Mouse (Mus musculus) lung, adult 18-20 months (tissue): ENCODE results near the gene Ccp110.

ENCODE experiments used
- DNase-seq, 2 experiments: peaks; one replicate each; pipeline ENCODE4 v3.0.0; 2022; ENCODE audit warnings: mixed read lengths in 2 of 2

Ccp110 gene

DNA sequence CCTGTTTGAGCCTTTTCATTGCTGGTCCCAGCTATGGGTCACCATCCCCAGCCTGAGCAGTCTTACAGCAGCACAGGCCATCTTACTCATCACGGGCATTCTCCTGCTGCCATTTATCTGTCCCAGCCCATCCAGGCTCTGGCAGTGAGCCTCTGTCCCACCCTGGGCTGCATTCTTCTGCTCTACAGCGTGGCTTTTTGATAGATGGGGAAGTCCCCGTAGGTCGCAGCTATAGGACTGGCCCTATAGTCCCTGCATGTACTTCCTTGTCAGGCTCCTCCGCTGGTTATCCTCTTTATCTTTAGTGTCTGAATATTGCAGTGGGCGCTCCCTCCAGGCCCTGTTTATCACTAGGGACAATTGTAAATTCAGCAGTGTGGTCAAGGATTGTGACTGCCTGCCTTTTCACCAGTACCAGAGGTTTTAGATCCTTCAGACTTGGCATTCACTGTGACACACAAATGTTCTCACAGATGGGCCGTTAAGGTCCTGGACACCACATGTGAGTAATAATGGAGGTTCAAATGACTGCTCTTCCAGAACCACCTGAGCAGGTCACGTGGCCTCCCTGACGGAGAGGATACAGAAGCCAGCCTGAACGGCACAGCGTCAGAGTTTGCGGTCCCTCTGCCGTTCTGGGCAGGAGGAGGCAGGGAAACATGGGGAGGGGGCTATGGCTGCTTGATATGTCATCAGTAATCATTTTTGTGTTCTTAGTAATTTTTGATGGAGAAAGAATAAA is 16.7 kb downstream of the Ccp110 start:
- DNase-seq: no peak

GRCm38 (mm10) chr7:118731781-118732180 is 19.4 kb downstream of the Ccp110 start:
- no peak for DNase-seq

DNA sequence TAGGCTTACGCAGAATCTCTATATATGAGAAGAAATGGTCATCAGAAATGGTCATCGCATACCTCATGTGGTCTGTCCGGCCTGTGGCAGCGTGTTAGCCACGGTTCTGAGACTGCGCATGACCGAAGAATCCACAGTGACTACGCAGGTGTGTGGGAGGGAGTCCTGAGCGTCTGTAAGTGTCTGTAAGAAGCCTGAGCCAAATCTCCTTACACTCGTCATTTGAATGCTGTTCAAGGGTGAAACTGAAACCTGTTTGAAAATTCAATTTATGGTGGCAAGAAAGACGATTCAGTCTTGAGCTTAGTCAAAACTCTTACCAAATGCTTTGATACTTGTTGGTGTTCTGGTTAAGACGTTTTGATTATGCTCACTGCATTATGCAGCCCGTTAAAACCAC is 20.9 kb downstream of the Ccp110 start:
- DNase-seq: no peak

- no peak for DNase-seq
Measured at GRCm38 (mm10) chr7:118738730-118739129, 26.4 kb downstream of the Ccp110 start.

- DNase-seq: peak; percentile 79 to 85
Measured at GRCm38 (mm10) chr7:118739975-118740531, 27.7 kb downstream of the Ccp110 start, which contains the start of gene Vps35l. Gene Vps35l (plus strand): TSS chr7:118740226.

- peak; percentile 96 to 97 for DNase-seq
Measured at GRCm38 (mm10) chr7:118740532-118741338, 28.4 kb downstream of the Ccp110 start.

- no peak for DNase-seq
Measured at GRCm38 (mm10) chr7:118742278-118742677, 29.9 kb downstream of the Ccp110 start.

GRCm38 (mm10) chr7:118744766-118745165 is 32.4 kb downstream of the Ccp110 start:
- DNase-seq: no peak

GRCm38 (mm10) chr7:118747891-118748672 is 35.7 kb downstream of the Ccp110 start:
- no peak for DNase-seq

GRCm38 (mm10) chr7:118749706-118750105 is 37.4 kb downstream of the Ccp110 start:
- no peak for DNase-seq

DNA sequence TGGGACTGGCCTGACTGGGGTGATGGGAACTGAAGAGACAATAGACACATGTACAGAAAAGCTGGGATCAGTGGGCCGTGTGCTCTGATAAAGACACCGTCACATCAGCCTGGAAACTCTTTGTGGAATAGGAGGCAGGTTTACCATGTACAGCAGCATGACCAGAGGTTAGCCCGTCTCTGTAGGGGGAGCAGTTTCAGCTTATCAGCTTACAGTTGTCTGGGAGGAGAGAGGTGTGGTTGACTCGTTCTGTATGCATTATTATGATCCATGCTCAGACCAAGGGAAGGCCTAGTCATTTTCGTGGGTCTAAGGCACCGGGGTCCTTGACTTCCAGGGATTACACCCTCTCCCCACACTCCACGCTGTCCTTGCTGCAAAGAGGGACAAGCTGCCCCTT is 39.3 kb downstream of the Ccp110 start:
- DNase-seq: no peak

DNA sequence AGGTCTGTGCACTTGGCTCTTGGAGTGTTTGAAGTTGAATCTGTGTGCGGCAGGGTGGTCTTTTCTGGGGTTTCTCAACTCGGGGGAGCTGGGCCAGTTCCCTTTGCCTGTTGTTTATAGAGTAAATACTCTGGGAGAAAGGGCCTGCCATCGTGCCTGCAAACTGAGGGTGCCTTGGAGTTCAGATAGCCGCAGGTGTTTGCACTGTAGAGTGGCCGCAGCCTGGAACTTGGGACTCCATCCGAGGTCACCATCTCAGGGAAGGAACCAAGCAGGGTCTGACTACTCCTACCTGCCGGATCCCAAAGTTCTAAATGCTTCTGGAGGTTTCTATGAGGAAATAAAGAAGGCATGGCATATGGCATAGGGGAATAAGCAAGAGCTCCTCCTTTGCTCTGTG is 43.4 kb downstream of the Ccp110 start:
- peak; percentile 58 for DNase-seq

GRCm38 (mm10) chr7:118756490-118757265 is 44.3 kb downstream of the Ccp110 start:
- no peak for DNase-seq

GRCm38 (mm10) chr7:118758369-118758768 is 46.0 kb downstream of the Ccp110 start:
- DNase-seq: no peak

- DNase-seq: no peak
Measured at GRCm38 (mm10) chr7:118759372-118759771, 47.0 kb downstream of the Ccp110 start.

DNA sequence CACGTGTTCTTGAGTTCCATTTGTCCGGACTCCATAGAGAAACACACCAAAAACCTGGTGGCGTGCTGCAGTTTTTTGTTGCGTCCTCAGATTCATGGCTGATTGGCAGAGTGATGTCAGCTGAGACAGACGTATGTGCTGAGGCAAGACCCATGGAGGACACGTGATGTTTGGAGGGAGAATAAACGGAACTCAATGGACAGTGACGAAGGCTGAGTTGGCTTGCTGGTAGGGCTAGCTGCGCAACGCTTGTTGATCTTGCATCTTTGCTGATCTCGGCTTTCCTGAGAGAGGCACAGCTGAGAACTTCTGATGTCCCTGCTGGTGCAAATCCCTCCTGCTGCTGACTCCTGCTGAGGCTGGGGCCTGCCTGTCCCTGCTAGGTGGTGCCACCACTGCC is 51.6 kb downstream of the Ccp110 start:
- no peak for DNase-seq

DNA sequence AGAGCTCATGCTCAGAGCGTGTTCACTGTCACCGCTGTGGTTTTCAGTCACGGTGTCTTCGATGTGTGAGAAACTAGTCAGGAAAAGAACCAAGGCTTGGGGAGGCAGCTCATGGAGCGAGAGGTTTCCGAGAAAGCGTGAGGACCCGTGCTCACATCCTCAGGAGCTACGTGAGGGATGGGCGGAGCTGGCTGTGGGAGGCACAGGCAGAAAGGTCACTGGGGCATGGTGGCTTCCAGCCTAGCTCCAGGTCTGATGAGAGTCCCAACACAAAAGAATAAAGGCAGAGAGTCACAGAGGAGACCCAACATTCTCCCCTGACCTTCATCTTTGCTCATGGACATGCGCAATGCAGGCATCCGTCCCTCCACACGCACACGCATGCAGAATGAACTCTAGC is 52.4 kb downstream of the Ccp110 start:
- DNase-seq: no peak

GRCm38 (mm10) chr7:118765604-118766003 is 53.3 kb downstream of the Ccp110 start:
- no peak for DNase-seq

GRCm38 (mm10) chr7:118766119-118766833 is 53.9 kb downstream of the Ccp110 start:
- DNase-seq: peak; percentile 24 to 51

DNA sequence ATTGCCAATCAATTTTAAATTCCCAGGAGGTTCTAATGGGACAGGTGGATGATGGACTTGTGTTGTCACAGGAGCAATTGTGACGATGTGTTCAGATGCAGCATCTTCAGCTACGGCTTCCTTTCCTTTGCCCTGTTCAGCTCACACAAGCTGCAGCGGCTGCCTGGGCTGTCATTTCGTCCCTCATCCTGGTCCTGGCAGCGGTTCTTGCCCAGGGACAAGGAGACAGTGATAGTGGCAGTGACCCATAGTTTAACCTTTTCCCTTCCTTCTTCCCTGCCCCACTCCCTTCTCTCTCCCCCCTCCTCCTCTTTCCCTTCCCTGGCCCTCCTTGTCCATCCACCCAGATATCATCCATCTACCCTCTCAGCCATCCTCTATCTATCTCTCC is 54.5 kb downstream of the Ccp110 start:
- no peak for DNase-seq

DNA sequence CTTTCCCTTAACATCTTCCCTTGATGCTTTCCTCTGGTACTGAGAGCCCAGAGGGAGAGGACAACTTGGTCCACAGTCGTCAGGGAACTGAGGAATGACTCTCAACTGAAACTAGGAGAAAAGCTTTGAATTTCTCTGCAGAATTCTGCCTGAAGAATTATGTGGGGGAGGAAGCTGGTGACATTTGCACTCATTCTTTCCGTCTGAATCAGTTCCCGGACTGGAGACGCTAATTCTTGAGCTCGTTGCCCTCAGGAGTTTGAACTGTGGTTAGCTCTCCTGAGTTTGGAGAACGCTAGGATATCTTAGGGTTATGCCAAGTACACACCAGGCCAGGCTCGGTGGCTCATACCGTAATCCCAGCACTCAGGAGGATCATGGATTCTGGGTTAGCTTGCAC is 56.9 kb downstream of the Ccp110 start:
- no peak for DNase-seq
